Mouse (Mus musculus): ENCODE results near the gene Myl3. TPM values are rescaled to one million over a fixed set of nuclear protein-coding genes. Genes with fewer than 3 reads are reported as not detected.

Gene Myl3
- polyA plus RNA-seq, 1 experiment from 2014 or later, result not detected

- Histone ChIP-seq H3K9ac (ENCODE audit: low read depth, low read length) (no peak overlapping the region), H3K4me3 (ENCODE audit: low read depth, low read length) (no peak overlapping the region), H3K27me3 (replicated peaks; ENCODE audit: control insufficient read depth, insufficient read depth, low read length) (0 out of 2 replicates have a peak, but pooled peaks cover 4% of the 10 kb centered on the region), H3K4me2 (replicated peaks; ENCODE audit: low read depth) (no peak overlapping the region), H3K9me3 (ENCODE audit: control insufficient read depth) (no peaks in the 10 kb centered on the region), H3K27ac (ENCODE audit: low read depth, low read length) (no peak overlapping the region), H3K36me3 (ENCODE audit: control insufficient read depth, insufficient read depth) (no peaks in the 10 kb centered on the region), H3K4me1 (replicated peaks; ENCODE audit: control insufficient read depth, insufficient read depth, low read length) (no peaks in the 10 kb centered on the region)
- no peak for ATAC-seq
- no peak for TF ChIP-seq CTCF (IDR thresholded peaks at IDR 0.05; ENCODE audit: low read depth)
- 73% methylated on average over 10 of the region's 10 CpGs for WGBS
These were observed 33.8 kb downstream of the Myl3 start for GRCm38 (mm10) chr9:110775269-110776022.

DNA sequence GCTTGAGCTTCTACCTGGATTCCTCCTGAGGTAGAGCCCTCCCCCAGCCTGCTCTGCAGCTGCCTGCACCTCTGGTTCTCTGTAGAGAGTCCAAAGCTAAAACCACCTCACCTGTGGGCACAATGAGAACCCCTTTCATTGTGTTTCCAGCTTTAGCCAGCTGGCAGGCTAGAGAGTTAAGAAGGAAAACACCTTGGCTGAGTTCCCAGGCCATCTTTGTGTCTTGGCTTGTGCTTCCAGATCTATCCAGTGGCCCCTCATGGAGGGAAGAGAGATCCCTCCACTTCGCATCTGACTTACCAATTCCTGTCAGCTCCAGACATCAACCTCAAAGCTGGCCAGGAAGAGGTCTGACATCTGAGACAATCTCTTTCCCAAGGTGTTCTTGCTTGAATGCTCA, 36.4 kb downstream of the Myl3 start:
- WGBS, result 77% methylated on average over 1 of the region's 1 CpGs
- Histone ChIP-seq H3K4me2 (replicated peaks; ENCODE audit: low read depth) (no peak overlapping the region), H3K27me3 (replicated peaks; ENCODE audit: control insufficient read depth, insufficient read depth, low read length) (0 out of 2 replicates have a peak, but pooled peaks cover 4% of the 10 kb centered on the region), H3K4me3 (ENCODE audit: low read depth, low read length) (no peak overlapping the region), H3K9me3 (ENCODE audit: control insufficient read depth) (no peaks in the 10 kb centered on the region), H3K4me1 (replicated peaks; ENCODE audit: control insufficient read depth, insufficient read depth, low read length) (peaks cover 2% of the 10 kb centered on the region; the same call in 1 of the 2 replicates), H3K27ac (ENCODE audit: low read depth, low read length) (no peak overlapping the region), H3K36me3 (ENCODE audit: control insufficient read depth, insufficient read depth) (no peaks in the 10 kb centered on the region), H3K9ac (ENCODE audit: low read depth, low read length) (no peak overlapping the region)
- ATAC-seq, result no peak
- no peak for TF ChIP-seq CTCF (IDR thresholded peaks at IDR 0.05; ENCODE audit: low read depth)

DNA sequence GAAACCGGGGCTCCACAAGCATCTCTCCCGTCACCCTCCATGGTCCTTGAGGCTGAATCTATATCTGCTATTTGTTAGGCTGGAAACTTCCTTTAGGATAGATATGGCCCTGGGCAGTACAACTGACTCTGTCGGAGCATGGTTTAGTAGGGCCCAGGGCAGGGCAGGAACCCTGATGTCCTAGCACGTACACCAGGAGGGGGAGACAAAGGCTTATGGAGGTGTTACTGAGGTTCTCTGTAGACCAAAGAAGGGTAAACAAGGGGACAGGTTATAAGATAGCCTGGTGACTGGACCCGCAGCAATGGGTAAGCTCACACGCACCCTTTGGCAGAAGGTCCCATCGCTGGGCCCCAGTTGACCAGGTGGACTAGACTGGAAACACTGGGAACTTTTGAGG, 36.9 kb downstream of the Myl3 start:
- Histone ChIP-seq H3K9me3 (ENCODE audit: control insufficient read depth) (no peaks in the 10 kb centered on the region), H3K9ac (ENCODE audit: low read depth, low read length) (no peak overlapping the region), H3K27me3 (replicated peaks; ENCODE audit: control insufficient read depth, insufficient read depth, low read length) (0 out of 2 replicates have a peak, but pooled peaks cover 4% of the 10 kb centered on the region), H3K4me1 (replicated peaks; ENCODE audit: control insufficient read depth, insufficient read depth, low read length) (peaks cover 2% of the 10 kb centered on the region; the same call in 1 of the 2 replicates), H3K4me2 (replicated peaks; ENCODE audit: low read depth) (no peak overlapping the region), H3K36me3 (ENCODE audit: control insufficient read depth, insufficient read depth) (no peaks in the 10 kb centered on the region), H3K4me3 (ENCODE audit: low read depth, low read length) (no peak overlapping the region), H3K27ac (ENCODE audit: low read depth, low read length) (no peak overlapping the region)
- TF ChIP-seq CTCF (IDR thresholded peaks at IDR 0.05; ENCODE audit: low read depth), result peak; percentile 34
- no peak for ATAC-seq
- 85% methylated on average over 7 of the region's 7 CpGs for WGBS

GRCm38 (mm10) chr9:110779242-110779913, 37.7 kb downstream of the Myl3 start:
- no peaks in the 10 kb centered on the region for H3K9me3 ChIP-seq (ENCODE audit: control insufficient read depth)
- no peak overlapping the region for H3K9ac ChIP-seq (ENCODE audit: low read depth, low read length)
- no peak for ATAC-seq
- no peak overlapping the region for H3K4me3 ChIP-seq (ENCODE audit: low read depth, low read length)
- H3K4me1 ChIP-seq (replicated peaks; ENCODE audit: control insufficient read depth, insufficient read depth, low read length), result peaks cover 2% of the 10 kb centered on the region; the same call in 1 of the 2 replicates
- no peak overlapping the region for H3K4me2 ChIP-seq (replicated peaks; ENCODE audit: low read depth)
- WGBS, result 74% methylated on average over 5 of the region's 5 CpGs
- no peaks in the 10 kb centered on the region for H3K36me3 ChIP-seq (ENCODE audit: control insufficient read depth, insufficient read depth)
- no peak overlapping the region for H3K27ac ChIP-seq (ENCODE audit: low read depth, low read length)
- H3K27me3 ChIP-seq (replicated peaks; ENCODE audit: control insufficient read depth, insufficient read depth, low read length), result 0 out of 2 replicates have a peak, but pooled peaks cover 4% of the 10 kb centered on the region
- TF ChIP-seq CTCF (IDR thresholded peaks at IDR 0.05; ENCODE audit: low read depth), result peak; percentile 64

- no peaks in the 10 kb centered on the region for H3K9me3 ChIP-seq (ENCODE audit: control insufficient read depth)
- H3K27me3 ChIP-seq (replicated peaks; ENCODE audit: control insufficient read depth, insufficient read depth, low read length), result 0 out of 2 replicates have a peak, but pooled peaks cover 4% of the 10 kb centered on the region
- under 1% methylated on average over 43 of the region's 43 CpGs for WGBS
- peak overlapping the region; percentile 88 for H3K4me2 ChIP-seq (replicated peaks; ENCODE audit: low read depth)
- peak; percentile 95 for TF ChIP-seq CTCF (IDR thresholded peaks at IDR 0.05; ENCODE audit: low read depth)
- peak; percentile 93 for ATAC-seq
- H3K4me3 ChIP-seq (ENCODE audit: low read depth, low read length), result peak overlapping the region; percentile 37
- H3K36me3 ChIP-seq (ENCODE audit: control insufficient read depth, insufficient read depth), result no peaks in the 10 kb centered on the region
- H3K9ac ChIP-seq (ENCODE audit: low read depth, low read length), result peak overlapping the region; percentile 18; the same call in 1 of the 2 replicates
- no peak overlapping the region for H3K27ac ChIP-seq (ENCODE audit: low read depth, low read length)
- peaks cover 2% of the 10 kb centered on the region; the same call in 1 of the 2 replicates for H3K4me1 ChIP-seq (replicated peaks; ENCODE audit: control insufficient read depth, insufficient read depth, low read length)
These were observed 39.6 kb downstream of the Myl3 start for GRCm38 (mm10) chr9:110781256-110781721.

GRCm38 (mm10) chr9:110781731-110782130, 40.1 kb downstream of the Myl3 start:
- no peaks in the 10 kb centered on the region for H3K9me3 ChIP-seq (ENCODE audit: control insufficient read depth)
- peak overlapping the region; percentile 18; the same call in 1 of the 2 replicates for H3K9ac ChIP-seq (ENCODE audit: low read depth, low read length)
- H3K4me2 ChIP-seq (replicated peaks; ENCODE audit: low read depth), result peak overlapping the region; percentile 88
- 0 out of 2 replicates have a peak, but pooled peaks cover 4% of the 10 kb centered on the region for H3K27me3 ChIP-seq (replicated peaks; ENCODE audit: control insufficient read depth, insufficient read depth, low read length)
- WGBS, result 2% methylated on average over 23 of the region's 23 CpGs
- no peak for TF ChIP-seq CTCF (IDR thresholded peaks at IDR 0.05; ENCODE audit: low read depth)
- H3K27ac ChIP-seq (ENCODE audit: low read depth, low read length), result no peak overlapping the region
- peak overlapping the region; percentile 37 for H3K4me3 ChIP-seq (ENCODE audit: low read depth, low read length)
- ATAC-seq, result peak; percentile 50
- H3K36me3 ChIP-seq (ENCODE audit: control insufficient read depth, insufficient read depth), result no peaks in the 10 kb centered on the region
- H3K4me1 ChIP-seq (replicated peaks; ENCODE audit: control insufficient read depth, insufficient read depth, low read length), result peaks cover 2% of the 10 kb centered on the region; the same call in 1 of the 2 replicates
